Mouse (Mus musculus): ENCODE measurements at regions not wholly inside any gene's neighbourhood (a gene's known extent, or its start where the extent isn't known, plus 50 kb on each side); places are given as distances from the start of the nearest gene placed in this dataset.

DNA sequence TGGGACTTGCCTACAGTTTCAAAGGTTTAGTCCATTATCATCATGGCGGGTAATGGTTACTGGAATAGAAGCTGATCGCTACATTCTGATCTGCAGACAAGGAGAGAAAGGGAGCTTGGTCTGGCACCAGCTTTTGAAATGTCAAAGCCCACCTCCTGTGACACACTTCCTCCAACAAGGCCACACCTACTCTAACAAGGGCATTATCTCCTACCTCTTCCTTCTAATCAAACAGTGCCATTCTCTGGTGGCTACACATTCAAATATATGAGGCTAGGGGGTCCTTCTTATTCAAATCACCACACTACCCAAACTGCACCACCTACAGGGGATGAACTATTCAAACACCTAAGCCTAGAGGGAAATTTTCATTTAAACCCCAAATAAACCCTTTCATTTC, 81.9 kb upstream of the Tle4 start:
- Histone ChIP-seq H3K9ac (ENCODE audit: low read length) (no peak overlapping the region), H3K4me2 (ENCODE audit: low read depth, low read length) (no peak overlapping the region), H3K4me3 (ENCODE audit: low read length) (no peak overlapping the region), H3K9me3 (replicated peaks; ENCODE audit: control insufficient read depth, low read length) (no peaks in the 10 kb centered on the region), H3K4me1 (ENCODE audit: control insufficient read depth, insufficient read depth, low read length) (no peaks in the 10 kb centered on the region), H3K27ac (ENCODE audit: low read length) (no peak overlapping the region), H3K27me3 (ENCODE audit: control insufficient read depth, insufficient read depth, low read length) (no peaks in the 10 kb centered on the region), H3K36me3 (ENCODE audit: control insufficient read depth, insufficient read depth) (no peaks in the 10 kb centered on the region)
- no peak for ATAC-seq (replicated peaks; ENCODE audit: extremely low read depth, insufficient read depth, low FRiP score)
- 90% methylated on average over 2 of the region's 2 CpGs for WGBS

DNA sequence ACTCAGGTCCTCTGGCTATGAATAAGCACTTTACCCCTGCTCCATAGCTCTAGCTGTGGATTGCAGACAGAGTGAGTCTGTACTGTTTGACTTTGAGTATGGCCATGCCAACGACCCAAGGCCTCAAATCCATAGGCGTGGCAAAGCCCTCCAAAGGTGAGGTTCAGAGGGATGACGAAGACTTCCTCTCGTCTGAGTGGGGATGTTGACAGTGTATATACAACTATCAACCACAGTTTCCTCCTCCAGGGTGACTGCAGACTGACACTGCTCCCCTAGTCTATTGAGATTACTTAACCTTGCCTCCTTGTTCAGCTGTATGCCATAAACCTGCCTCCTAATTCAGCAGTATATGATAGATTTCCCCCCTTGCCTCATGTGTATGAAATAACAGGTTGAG, 80.7 kb upstream of the Tle4 start:
- Histone ChIP-seq H3K36me3 (ENCODE audit: control insufficient read depth, insufficient read depth) (no peaks in the 10 kb centered on the region), H3K4me2 (ENCODE audit: low read depth, low read length) (no peak overlapping the region), H3K9me3 (replicated peaks; ENCODE audit: control insufficient read depth, low read length) (no peaks in the 10 kb centered on the region), H3K27me3 (ENCODE audit: control insufficient read depth, insufficient read depth, low read length) (no peaks in the 10 kb centered on the region), H3K4me1 (ENCODE audit: control insufficient read depth, insufficient read depth, low read length) (no peaks in the 10 kb centered on the region), H3K4me3 (ENCODE audit: low read length) (no peak overlapping the region), H3K9ac (ENCODE audit: low read length) (no peak overlapping the region), H3K27ac (ENCODE audit: low read length) (no peak overlapping the region)
- ATAC-seq (replicated peaks; ENCODE audit: extremely low read depth, insufficient read depth, low FRiP score) = no peak
- 65% methylated on average over 4 of the region's 4 CpGs for WGBS

DNA sequence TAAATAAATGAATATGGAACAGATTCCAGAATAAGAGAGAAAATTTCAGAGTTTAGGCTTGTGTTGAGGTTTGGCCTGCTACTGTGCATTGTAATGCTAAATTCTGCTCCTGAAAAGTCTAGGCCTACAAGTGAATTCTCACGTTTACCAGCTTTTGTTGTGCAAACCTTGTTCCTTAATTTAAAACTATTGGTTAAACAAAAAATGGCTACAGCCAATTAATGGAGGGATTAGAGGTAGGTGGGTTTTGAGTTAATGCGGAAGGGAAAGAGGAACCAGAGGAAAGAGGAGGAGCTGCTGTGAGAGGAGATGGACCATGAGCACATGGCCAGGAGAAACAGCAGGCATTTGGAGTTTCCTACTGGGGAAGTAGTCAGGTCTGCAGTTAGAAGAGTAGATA, 79.1 kb upstream of the Tle4 start:
- Histone ChIP-seq H3K4me1 (ENCODE audit: control insufficient read depth, insufficient read depth, low read length) (no peaks in the 10 kb centered on the region), H3K4me2 (ENCODE audit: low read depth, low read length) (no peak overlapping the region), H3K9me3 (replicated peaks; ENCODE audit: control insufficient read depth, low read length) (no peaks in the 10 kb centered on the region), H3K27ac (ENCODE audit: low read length) (no peak overlapping the region), H3K27me3 (ENCODE audit: control insufficient read depth, insufficient read depth, low read length) (no peaks in the 10 kb centered on the region), H3K36me3 (ENCODE audit: control insufficient read depth, insufficient read depth) (no peaks in the 10 kb centered on the region), H3K9ac (ENCODE audit: low read length) (no peak overlapping the region), H3K4me3 (ENCODE audit: low read length) (no peak overlapping the region)
- ATAC-seq (replicated peaks; ENCODE audit: extremely low read depth, insufficient read depth, low FRiP score) = no peak
- WGBS = 69% methylated on average over 2 of the region's 2 CpGs

DNA sequence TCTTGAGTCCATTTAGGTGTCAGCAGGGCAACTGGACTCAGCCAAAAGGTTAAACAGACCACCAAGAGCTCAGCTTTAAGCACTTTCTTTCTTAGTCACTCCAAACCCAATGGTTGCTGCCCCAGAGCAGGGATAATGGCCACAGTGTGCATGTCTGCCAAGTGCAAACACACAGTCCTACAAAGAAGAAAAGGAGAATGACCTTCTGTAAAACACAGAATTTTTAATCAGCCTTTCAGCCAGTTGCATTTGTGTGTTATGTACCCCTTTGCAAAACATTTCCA, 72.9 kb upstream of the Tle4 start:
- no peaks in the 10 kb centered on the region for H3K27me3 ChIP-seq (ENCODE audit: control insufficient read depth, insufficient read depth, low read length)
- no peak overlapping the region for H3K27ac ChIP-seq (ENCODE audit: low read length)
- no peaks in the 10 kb centered on the region for H3K4me1 ChIP-seq (ENCODE audit: control insufficient read depth, insufficient read depth, low read length)
- no peak overlapping the region for H3K4me3 ChIP-seq (ENCODE audit: low read length)
- no peaks in the 10 kb centered on the region for H3K9me3 ChIP-seq (replicated peaks; ENCODE audit: control insufficient read depth, low read length)
- H3K9ac ChIP-seq (ENCODE audit: low read length) = no peak overlapping the region
- no peak for ATAC-seq (replicated peaks; ENCODE audit: extremely low read depth, insufficient read depth, low FRiP score)
- H3K4me2 ChIP-seq (ENCODE audit: low read depth, low read length) = no peak overlapping the region
- no peaks in the 10 kb centered on the region for H3K36me3 ChIP-seq (ENCODE audit: control insufficient read depth, insufficient read depth)

DNA sequence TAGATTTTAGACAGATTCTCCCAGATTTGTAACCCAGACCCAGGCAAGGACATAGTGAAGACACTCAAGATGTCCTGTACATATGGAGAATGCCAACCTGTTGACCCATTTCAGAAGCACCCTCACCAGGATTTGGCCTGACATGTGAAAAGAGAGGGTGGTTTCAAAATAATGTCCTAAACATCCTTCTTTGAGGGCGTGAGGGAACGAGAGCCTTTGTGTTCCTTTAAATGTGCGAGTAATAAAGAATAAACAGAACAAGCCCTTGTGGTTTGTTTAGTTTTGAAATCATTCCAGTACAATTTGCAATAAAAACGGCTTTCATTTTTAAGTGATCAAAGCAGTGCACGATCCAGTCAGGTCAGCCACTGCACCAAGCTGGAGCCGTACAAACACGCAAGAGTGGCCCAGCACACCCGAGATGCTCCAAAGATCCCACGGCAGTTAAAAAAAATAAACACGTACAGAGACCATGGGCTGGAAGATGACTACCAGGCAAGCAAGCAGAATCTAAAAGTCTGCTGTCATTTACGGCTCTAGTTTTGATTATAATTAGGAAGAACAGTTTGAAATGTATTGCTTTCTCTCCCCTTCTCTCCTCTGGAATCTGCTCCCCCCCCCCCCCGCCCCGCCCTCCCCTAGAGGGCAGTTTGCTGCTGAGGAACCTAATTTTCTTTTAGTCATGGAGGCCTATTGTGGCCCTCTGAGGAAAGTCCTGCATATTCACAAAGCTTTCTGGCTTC, 72.4 kb upstream of the Tle4 start:
- Histone ChIP-seq H3K4me3 (ENCODE audit: low read length) (no peak overlapping the region), H3K36me3 (ENCODE audit: control insufficient read depth, insufficient read depth) (no peaks in the 10 kb centered on the region), H3K27ac (ENCODE audit: low read length) (no peak overlapping the region), H3K9me3 (replicated peaks; ENCODE audit: control insufficient read depth, low read length) (no peaks in the 10 kb centered on the region), H3K4me2 (ENCODE audit: low read depth, low read length) (no peak overlapping the region), H3K4me1 (ENCODE audit: control insufficient read depth, insufficient read depth, low read length) (no peaks in the 10 kb centered on the region), H3K9ac (ENCODE audit: low read length) (no peak overlapping the region), H3K27me3 (ENCODE audit: control insufficient read depth, insufficient read depth, low read length) (no peaks in the 10 kb centered on the region)
- 61% methylated on average over 13 of the region's 13 CpGs for WGBS
- no peak for ATAC-seq (replicated peaks; ENCODE audit: extremely low read depth, insufficient read depth, low FRiP score)

DNA sequence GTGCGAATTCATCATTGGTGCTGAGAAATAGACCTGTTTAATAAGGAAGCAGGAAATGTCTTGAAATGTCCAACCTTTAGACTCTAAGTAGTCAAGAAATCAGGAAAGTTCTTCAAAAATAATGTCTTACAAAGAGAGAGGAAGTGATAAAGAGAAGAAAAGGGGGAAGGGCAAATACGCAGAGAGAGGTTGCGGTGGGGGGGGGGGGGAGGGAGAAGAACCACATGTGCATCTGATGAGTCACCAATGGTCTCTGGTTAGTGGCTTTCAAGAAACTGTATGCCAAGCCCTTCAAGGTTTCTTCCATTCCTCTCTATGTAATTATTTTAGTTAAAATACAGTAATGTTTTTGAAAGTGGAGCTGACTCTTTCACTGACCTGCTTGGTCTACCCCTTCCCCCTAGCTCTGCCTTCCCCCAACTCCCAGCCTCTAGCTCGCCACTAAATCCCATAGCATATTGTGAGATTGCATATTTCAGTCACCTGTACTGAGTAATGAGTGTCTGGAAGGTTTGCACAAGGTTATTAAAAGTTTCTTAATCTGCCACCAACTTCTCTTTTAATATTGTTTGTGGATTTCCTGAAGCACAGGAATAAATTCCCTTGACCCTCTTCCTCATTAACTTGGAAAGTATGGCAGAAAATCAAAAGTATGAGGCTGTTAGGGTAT, 70.8 kb upstream of the Tle4 start:
- ATAC-seq (replicated peaks; ENCODE audit: extremely low read depth, insufficient read depth, low FRiP score) = no peak
- Histone ChIP-seq H3K4me1 (ENCODE audit: control insufficient read depth, insufficient read depth, low read length) (no peaks in the 10 kb centered on the region), H3K9me3 (replicated peaks; ENCODE audit: control insufficient read depth, low read length) (no peaks in the 10 kb centered on the region), H3K36me3 (ENCODE audit: control insufficient read depth, insufficient read depth) (no peaks in the 10 kb centered on the region), H3K27ac (ENCODE audit: low read length) (no peak overlapping the region), H3K27me3 (ENCODE audit: control insufficient read depth, insufficient read depth, low read length) (no peaks in the 10 kb centered on the region), H3K4me3 (ENCODE audit: low read length) (no peak overlapping the region), H3K9ac (ENCODE audit: low read length) (no peak overlapping the region), H3K4me2 (ENCODE audit: low read depth, low read length) (no peak overlapping the region)
- 74% methylated on average over 4 of the region's 4 CpGs for WGBS

DNA sequence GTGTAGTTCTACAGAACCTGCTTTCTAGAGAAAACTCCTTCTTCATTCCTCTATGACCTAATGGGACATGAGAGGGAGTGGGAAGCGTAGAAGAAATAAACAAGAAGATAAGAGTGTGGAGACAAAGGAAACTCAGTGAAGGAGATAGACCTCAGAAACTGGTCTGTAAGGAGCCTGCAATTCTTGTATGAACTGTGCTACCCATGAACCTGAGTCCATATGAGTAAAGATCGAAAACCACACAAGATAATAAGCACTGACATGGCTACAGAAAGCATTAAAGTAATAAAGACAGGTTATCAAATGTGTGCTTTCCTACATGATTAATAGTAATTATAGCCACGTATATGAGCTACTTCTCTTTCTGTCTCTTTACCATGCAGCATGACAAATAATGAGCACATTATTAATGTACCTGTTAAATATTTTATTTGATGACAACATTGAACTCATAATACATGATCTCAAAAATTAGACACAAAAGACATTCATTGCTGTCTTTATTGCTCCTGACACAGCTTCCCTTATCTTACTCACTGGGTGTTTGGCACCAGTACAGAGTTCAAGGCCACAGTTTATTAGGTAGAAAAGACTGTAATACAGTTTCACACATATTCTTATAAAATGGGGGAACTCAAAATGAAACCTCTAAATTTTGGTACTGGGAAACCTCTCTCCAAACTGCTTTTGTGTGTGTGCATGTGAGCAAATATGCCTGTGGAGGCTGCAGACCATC, 67.0 kb upstream of the Tle4 start:
- ATAC-seq (replicated peaks; ENCODE audit: extremely low read depth, insufficient read depth, low FRiP score) = no peak
- Histone ChIP-seq H3K4me3 (ENCODE audit: low read length) (no peak overlapping the region), H3K27me3 (ENCODE audit: control insufficient read depth, insufficient read depth, low read length) (no peaks in the 10 kb centered on the region), H3K36me3 (ENCODE audit: control insufficient read depth, insufficient read depth) (no peaks in the 10 kb centered on the region), H3K4me1 (ENCODE audit: control insufficient read depth, insufficient read depth, low read length) (no peaks in the 10 kb centered on the region), H3K9ac (ENCODE audit: low read length) (no peak overlapping the region), H3K9me3 (replicated peaks; ENCODE audit: control insufficient read depth, low read length) (no peaks in the 10 kb centered on the region), H3K4me2 (ENCODE audit: low read depth, low read length) (no peak overlapping the region), H3K27ac (ENCODE audit: low read length) (no peak overlapping the region)
- WGBS = 84% methylated on average over 3 of the region's 3 CpGs

DNA sequence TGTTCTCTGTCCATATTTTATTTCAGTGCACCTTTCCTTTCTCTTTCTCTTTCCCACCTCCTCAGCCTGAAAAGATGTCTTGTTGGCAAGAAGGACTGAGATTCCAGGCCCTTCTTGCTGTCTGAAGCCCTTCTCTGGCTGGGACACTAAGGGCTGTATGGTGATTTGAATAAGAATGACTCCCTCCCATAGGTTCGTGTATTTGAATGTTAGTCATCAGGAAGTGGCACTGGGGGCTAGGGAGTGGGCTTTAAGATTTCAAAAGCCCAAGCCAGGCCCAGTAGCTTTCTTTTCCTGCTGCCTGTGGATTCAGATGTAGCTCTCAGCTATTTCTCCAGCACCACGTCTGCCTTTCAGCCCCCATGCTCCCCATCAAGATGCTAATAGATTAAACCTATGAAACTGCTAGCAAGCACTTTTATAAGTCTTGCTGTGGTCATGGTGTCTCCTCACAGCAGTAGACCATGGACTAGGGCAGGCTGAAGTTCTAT, 66.3 kb upstream of the Tle4 start:
- ATAC-seq (replicated peaks; ENCODE audit: extremely low read depth, insufficient read depth, low FRiP score) = no peak
- Histone ChIP-seq H3K9ac (ENCODE audit: low read length) (no peak overlapping the region), H3K27me3 (ENCODE audit: control insufficient read depth, insufficient read depth, low read length) (no peaks in the 10 kb centered on the region), H3K4me2 (ENCODE audit: low read depth, low read length) (no peak overlapping the region), H3K4me3 (ENCODE audit: low read length) (no peak overlapping the region), H3K36me3 (ENCODE audit: control insufficient read depth, insufficient read depth) (no peaks in the 10 kb centered on the region), H3K4me1 (ENCODE audit: control insufficient read depth, insufficient read depth, low read length) (no peaks in the 10 kb centered on the region), H3K9me3 (replicated peaks; ENCODE audit: control insufficient read depth, low read length) (no peaks in the 10 kb centered on the region), H3K27ac (ENCODE audit: low read length) (no peak overlapping the region)
- 54% methylated on average over 2 of the region's 2 CpGs for WGBS

DNA sequence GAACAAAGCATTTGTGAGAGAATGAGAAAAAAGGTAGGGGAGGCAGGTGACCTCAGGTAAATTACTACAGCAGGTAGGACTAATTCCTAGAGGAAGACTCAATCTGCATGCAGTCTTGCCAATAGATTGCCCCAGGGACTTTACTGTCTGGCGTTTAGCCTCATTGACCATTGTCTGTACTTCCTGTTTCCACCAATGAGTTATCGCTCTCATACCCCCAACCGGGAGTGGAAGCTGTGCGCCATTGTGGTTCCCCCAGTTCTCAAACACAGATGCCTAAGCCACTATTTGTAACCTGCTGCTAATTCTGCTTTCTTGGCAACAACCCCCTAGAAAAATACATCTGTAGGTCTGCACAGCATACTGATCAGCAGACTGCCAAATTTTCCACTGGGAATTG, 65.5 kb upstream of the Tle4 start:
- no peaks in the 10 kb centered on the region for H3K4me1 ChIP-seq (ENCODE audit: control insufficient read depth, insufficient read depth, low read length)
- no peak overlapping the region for H3K4me2 ChIP-seq (ENCODE audit: low read depth, low read length)
- H3K27me3 ChIP-seq (ENCODE audit: control insufficient read depth, insufficient read depth, low read length) = no peaks in the 10 kb centered on the region
- no peaks in the 10 kb centered on the region for H3K9me3 ChIP-seq (replicated peaks; ENCODE audit: control insufficient read depth, low read length)
- no peak overlapping the region for H3K4me3 ChIP-seq (ENCODE audit: low read length)
- no peak overlapping the region for H3K9ac ChIP-seq (ENCODE audit: low read length)
- ATAC-seq (replicated peaks; ENCODE audit: extremely low read depth, insufficient read depth, low FRiP score) = no peak
- WGBS = 63% methylated on average over 4 of the region's 4 CpGs
- H3K27ac ChIP-seq (ENCODE audit: low read length) = no peak overlapping the region
- H3K36me3 ChIP-seq (ENCODE audit: control insufficient read depth, insufficient read depth) = no peaks in the 10 kb centered on the region
